Mouse (Mus musculus) layer of hippocampus, adult 8-10 months (tissue): ENCODE results near the gene Abca4. TPM values are rescaled to one million over a fixed set of nuclear protein-coding genes. Genes with fewer than 3 reads are reported as not detected.

Experiments used
- DNase-seq, 2 experiments: peaks; one replicate each; pipeline ENCODE4 v3.0.0; 2022; ENCODE audit warnings: low spot score in 2 of 2
- total RNA-seq, 4 experiments: library from RNA; stranded (reverse); gene quantifications; 2 replicates each; pipeline ENCODE4 v1.2.4; 2022

The Abca4 gene
- total RNA-seq, 4 experiments from 2014 or later, result 1.6 to 3.1 (median 2.4) TPM

- peak in 1 of 2 experiments; percentile 40 for DNase-seq
These were observed 125.5 kb downstream of the Abca4 start for GRCm38 (mm10) chr3:122169616-122170178.

DNA sequence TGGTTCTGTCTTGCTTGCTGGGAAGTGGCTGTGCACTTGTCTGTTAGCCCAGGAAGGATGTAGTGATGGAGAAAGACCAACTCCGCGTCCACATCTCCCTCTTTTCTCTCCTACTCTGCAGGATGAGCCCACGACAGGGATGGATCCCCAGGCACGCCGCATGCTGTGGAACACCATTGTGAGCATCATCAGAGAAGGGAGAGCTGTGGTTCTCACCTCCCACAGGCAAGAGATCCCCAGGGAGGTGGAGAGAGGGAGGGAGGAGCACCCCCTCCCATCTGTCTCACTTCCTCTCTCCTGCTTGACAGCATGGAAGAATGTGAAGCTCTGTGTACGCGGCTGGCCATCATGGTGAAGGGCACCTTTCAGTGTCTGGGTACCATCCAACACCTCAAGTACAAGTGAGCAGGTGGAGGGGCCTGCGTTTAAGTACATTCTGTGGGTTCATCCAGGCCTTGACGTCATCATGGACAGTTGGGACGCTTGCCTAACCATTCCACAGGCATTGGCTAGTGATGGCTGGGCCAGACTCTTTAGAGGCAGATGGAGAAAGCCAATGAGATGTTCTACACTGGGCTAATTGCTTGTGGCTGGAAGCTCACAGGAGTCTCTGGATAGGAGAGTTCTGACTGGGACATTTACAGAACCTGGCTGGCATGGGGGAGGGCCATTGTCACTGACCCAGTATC, 126.5 kb downstream of the Abca4 start:
- no peak for DNase-seq

GRCm38 (mm10) chr3:122173526-122174150, 129.4 kb downstream of the Abca4 start:
- DNase-seq, result no peak

DNA sequence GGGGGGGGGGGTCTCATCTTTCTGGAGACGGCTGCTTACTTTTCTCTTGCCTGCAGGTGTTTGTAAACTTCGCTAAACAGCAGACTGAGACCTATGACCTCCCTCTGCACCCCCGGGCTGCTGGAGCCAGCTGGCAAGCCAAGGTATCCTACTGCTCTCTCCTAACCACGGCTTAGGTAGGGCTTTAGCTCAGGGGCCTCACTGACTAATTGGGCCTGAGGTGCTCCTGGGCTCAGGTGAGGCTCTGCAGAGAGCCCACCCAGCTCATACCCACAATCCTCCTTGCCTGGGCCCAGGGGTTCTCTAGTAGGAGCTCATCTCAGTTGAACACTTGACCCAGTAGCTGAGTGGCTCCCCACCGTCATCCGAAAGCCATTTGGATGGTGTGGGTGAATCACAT, 131.8 kb downstream of the Abca4 start:
- no peak for DNase-seq

GRCm38 (mm10) chr3:122176706-122177390, 132.6 kb downstream of the Abca4 start:
- no peak for DNase-seq

GRCm38 (mm10) chr3:122184109-122184508, 139.9 kb downstream of the Abca4 start:
- no peak for DNase-seq

GRCm38 (mm10) chr3:122186975-122187374, 142.7 kb downstream of the Abca4 start:
- DNase-seq, result no peak

DNA sequence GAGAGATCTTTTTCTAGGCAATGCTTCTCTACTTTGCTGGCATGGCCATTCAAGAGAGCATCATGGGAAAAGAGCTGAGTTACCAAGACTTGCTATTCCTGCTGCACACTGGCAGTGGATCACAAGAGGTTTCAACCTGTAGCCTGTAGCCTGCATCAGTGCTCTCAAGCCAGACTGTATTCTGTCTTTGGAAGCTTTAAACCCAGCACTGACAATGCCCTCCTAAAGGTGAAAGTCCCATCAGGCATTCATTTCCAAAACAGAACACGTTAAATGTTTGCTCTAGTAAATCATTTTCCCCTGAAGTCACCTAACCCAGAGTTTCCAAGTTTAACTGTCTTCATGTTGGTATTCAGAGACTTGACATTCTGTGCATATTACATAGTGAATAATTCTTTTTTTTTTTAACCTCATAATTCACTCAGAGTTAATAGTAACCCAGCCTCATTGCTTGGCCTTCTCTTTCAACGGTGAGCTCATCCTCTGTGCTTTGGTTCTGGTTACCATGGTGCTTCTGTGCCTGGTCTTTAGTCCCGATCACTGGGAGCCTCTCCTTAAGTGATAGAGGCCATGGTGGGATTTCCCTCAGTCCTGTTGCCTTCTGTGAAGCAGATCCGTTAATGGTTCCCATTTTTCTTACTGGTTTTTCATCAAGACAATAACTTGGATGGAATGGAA, 152.5 kb downstream of the Abca4 start:
- DNase-seq, result no peak

DNA sequence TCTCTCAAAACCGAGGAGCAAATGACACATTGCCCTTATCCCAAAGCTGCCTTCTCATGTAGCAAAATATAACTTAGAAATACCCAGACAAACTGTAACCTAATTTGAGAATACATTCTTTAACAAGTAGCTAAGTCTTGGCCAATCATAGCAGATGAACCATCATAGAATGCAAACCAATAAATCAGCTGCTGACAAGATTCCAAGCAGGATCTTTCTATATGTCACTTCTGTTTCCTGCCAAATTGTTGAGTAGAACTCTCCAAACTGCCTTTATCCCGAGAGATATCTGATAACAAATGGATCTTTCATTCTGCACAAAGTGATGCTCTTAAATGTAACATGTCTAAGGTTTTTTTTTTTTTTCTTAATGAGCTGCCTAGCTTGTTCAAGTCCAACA, 154.3 kb downstream of the Abca4 start:
- no peak for DNase-seq

DNA sequence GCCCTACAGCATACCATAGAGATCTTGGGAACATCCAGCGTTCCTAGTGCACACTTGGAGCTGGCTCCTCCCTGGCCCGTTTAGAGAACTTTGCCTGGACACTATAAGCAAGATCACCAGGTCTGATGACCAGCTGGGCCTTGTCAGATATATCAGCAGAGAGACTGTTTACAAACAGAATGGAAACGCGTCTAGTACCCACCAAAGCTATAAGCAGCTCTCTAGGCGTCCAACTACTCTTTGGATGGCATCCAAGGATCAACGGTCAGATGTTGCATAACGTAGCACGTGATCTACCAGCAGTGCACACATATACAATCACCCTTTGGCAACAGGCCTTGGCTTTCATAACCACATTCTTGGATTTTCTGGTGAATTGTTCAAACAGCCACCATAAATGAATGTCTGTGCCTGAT, 154.7 kb downstream of the Abca4 start:
- DNase-seq, result no peak

GRCm38 (mm10) chr3:122199600-122199999, 155.4 kb downstream of the Abca4 start:
- DNase-seq, result no peak

- DNase-seq, result no peak
These were observed 155.8 kb downstream of the Abca4 start for GRCm38 (mm10) chr3:122200017-122200416.

GRCm38 (mm10) chr3:122200447-122200846, 156.2 kb downstream of the Abca4 start:
- DNase-seq, result peak; percentile 10 to 11

GRCm38 (mm10) chr3:122202307-122202732, 158.1 kb downstream of the Abca4 start:
- no peak for DNase-seq

- DNase-seq, result no peak
These were observed 159.6 kb downstream of the Abca4 start for GRCm38 (mm10) chr3:122203675-122204329.

- DNase-seq, result no peak
These were observed 161.5 kb downstream of the Abca4 start for GRCm38 (mm10) chr3:122205753-122206152.

- DNase-seq, result no peak
These were observed 162.2 kb downstream of the Abca4 start for GRCm38 (mm10) chr3:122206279-122207070.

DNA sequence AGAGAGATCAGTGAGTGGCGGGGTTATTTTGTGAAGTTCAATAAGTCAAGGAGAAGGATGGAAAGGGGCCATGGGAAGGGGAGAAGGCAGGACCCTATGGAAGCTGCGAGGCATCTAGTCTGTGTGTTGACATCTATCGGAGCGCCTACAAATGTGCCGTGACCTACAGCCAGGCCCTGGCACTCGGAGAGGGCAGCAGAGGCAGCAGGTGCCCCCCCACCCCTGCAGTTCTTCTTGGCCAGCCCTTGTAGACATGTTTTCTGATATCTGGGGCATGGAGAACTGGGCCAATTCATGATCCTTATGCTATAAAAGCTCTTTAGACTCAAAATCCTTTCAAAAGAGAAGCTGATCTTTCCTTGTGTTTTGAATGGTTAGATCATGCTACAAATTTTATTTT, 163.5 kb downstream of the Abca4 start:
- no peak for DNase-seq

DNA sequence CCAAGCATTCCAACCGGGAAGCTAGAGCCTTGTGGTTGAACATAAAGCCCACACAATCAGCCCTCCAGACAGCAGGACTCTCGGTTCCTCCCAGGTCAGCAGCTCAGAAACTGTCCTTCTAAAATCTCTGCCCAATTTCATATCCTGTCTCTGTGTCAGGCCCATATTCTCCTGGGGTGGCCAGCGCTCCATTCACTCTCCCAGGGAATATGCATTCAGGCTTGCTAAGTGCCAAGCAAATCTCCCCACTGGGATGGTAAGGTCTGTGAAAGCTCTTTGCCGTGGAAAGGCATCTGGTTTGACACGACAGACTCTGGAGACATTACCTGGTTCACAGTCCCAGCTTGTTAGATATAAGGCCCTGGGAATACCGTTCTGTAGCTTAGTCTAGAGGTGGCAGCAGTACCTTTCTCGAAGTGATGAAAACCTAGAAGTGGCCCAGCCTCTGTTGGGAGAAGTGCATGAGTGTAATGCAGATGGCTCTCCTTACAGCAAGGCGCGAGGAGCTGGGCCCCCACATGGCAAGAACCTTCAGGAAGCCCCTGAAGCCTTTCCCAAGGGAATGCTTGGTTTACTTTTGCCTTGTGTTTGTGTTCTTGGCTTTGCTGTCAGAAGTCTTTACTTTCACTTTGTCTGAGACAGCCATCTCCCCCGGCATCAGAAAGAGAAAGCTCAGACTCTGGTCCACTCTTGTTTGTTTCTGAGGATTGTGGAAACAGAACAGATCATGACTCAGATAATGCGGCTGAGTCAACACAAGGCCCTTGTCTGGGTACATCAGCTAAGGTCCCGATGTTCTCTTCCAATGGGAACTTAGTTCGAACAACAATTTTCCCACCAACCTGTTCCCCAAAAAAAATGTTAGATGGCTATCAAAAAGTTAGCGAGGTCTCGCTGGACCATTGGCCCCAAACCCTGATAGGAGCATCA, 164.3 kb downstream of the Abca4 start:
- DNase-seq, result no peak
